19 mouse cellular contexts compared by ENCODE assay signal in genomic region chr9:57231536-57232255, GRCm38 (mm10). TPM values are rescaled to one million over a fixed set of nuclear protein-coding genes. Genes with fewer than 3 reads are reported as not detected.
"Had no signal": no experiment of that assay in that cellular context is flagged by ENCODE, and none has a peak within 500 bp of the region (broad histone marks: within the 10 kb centered on the region; RNA-seq: fewer than 3 reads in every experiment).

No protein-coding gene starts in this region.

- H3K4me2 ChIP-seq: liver, embryonic 15.5 days; midbrain, embryonic 11.5 days; neural tube, embryonic 13.5 days had no signal

- H3K9ac ChIP-seq: liver, embryonic 15.5 days; neural tube, embryonic 13.5 days had no signal

- H3K27me3 ChIP-seq: neural tube, embryonic 13.5 days had no signal

- H3K4me1 ChIP-seq: neural tube, embryonic 13.5 days had no signal

- ATAC-seq: lung, postnatal 0 days; midbrain, embryonic 16.5 days had no signal

- H3K4me3 ChIP-seq: left cerebral cortex, adult 2 months; limb, embryonic 10.5 days; liver, embryonic 15.5 days; megakaryocyte, embryonic 14.5 days; neural tube, embryonic 13.5 days had no signal

- H3K9me3 ChIP-seq: limb, embryonic 10.5 days; liver, embryonic 15.5 days; megakaryocyte, embryonic 14.5 days; neural tube, embryonic 13.5 days had no signal

- H3K27ac ChIP-seq: left cerebral cortex, adult 2 months; liver, embryonic 15.5 days; neural tube, embryonic 13.5 days had no signal

- DNase-seq: lung, adult 2 months; lung, postnatal 36 days; retina, postnatal 1 day; right cerebral cortex, postnatal 14 days; thymus, postnatal 36 days had no signal

- H3K36me3 ChIP-seq: limb, embryonic 10.5 days; liver, embryonic 15.5 days; neural tube, embryonic 13.5 days had no signal

RNA-seq across cellular contexts. Expression of gene Trcg1, which starts 4.7 kb away (rescaled TPM):
- total RNA-seq: layer of hippocampus, postnatal 25 days; left cerebral cortex, adult 2 months; left cerebral cortex, postnatal 14 days had no signal
- polyA plus RNA-seq: kidney, embryonic 16.5 days; limb, embryonic 10.5 days; limb, embryonic 14.5 days; liver, embryonic 15.5 days; lung, adult 2 months; lung, postnatal 0 days; midbrain, embryonic 11.5 days; midbrain, embryonic 16.5 days; neural tube, embryonic 13.5 days; stomach, embryonic 16.5 days; thymus, postnatal 0 days had no signal
